Mouse (Mus musculus) spleen, adult 2 months (tissue): Measurements from ENCODE around the gene Lrrc8c.

Source experiments
- CTCF ChIP-seq: fragments of 200-500 bp; IDR thresholded peaks from 2 replicates; pipeline ENCODE4 v1.5.1; 2011; ENCODE audit warnings: mild to moderate bottlenecking, inconsistent platforms; ENCODE audit not compliant: insufficient read depth, insufficient read length, insufficient replicate concordance; ENCODE audit errors: extremely low read depth
- POLR2A ChIP-seq: fragments of 200-500 bp; IDR thresholded peaks from 2 replicates; pipeline ENCODE4 v1.6.1; 2011; ENCODE audit warnings: low read depth, low read length, inconsistent platforms

- TF ChIP-seq CTCF: no peak
- TF ChIP-seq POLR2A: no peak
Observed at GRCm38 (mm10) chr5:105615871-105616454, 96.8 kb downstream of the Lrrc8c start.
